Mouse (Mus musculus) lung, adult 18-20 months (tissue): ENCODE measurements at regions not wholly inside any gene's neighbourhood (a gene's known extent, or its start where the extent isn't known, plus 50 kb on each side); places are given as distances from the start of the nearest gene placed in this dataset.

Experiments used
- DNase-seq, 2 experiments: peaks; one replicate each; pipeline ENCODE4 v3.0.0; 2022; ENCODE audit warnings: mixed read lengths in 2 of 2

DNA sequence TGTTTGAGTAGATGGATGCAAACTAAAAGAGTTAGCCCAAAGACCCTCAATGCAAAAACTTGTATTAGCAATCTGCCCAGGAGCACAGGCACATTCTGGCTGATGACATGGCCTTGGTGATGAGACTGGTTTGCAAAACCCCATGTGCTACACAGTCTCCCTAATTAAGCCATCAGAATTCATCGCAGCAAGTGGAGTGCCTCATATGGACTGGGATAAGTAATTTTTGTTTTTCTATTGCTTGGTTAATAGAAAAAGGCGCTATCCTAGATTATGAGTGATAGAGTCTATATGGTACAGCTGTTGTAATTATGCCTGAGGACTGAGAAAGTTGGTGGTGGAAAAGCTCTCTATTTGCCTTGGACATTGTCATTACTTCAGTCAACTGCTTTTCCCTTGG is 155.2 kb upstream of the Robo1 start:
- DNase-seq, result no peak

DNA sequence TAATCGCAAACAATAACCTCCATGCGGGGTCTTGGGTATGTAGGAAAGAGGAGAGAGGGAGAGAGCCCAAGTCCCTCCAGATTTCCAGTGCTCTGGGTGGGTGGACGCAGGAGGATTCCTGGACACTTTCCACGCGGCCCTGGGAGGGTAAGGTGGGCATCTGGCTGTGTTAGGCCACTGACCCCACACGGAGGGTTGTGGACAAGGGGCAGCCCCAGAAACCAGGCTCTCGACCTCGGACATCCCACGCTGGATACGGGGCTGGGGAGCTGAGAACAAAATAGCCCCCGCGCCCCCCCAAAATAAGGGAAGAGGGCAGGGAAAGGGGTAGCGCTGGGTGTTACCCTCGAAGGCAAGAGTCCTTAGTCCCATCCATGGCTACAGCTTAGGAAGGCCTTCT is 150.2 kb upstream of the Robo1 start:
- DNase-seq, result no peak

GRCm38 (mm10) chr16:72159411-72159810 is 148.7 kb upstream of the Robo1 start:
- DNase-seq, result no peak

DNA sequence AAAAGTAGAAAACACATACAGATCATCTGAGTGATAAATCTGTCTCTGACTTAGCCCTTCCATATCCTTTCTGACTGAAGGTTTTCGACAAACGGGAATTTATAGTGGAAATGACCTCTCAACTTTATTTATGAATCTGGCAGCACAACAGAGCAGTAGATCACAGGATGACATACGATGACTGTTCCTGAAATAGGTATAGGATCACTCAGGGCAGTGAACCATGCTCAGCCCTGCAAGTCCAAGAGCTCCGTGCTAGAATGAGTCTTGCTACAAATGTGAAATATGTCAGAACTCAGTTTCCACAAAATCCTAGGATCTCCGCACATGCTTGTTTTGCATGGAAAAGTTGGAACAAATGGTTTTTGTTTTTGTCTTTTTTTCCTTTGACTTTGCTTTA is 132.4 kb upstream of the Robo1 start:
- no peak for DNase-seq

- no peak for DNase-seq
Measured at GRCm38 (mm10) chr16:72194320-72194719, 113.8 kb upstream of the Robo1 start.

- peak in 1 of 2 experiments; percentile 5 for DNase-seq
Measured at GRCm38 (mm10) chr16:72215360-72216013, 92.6 kb upstream of the Robo1 start.

DNA sequence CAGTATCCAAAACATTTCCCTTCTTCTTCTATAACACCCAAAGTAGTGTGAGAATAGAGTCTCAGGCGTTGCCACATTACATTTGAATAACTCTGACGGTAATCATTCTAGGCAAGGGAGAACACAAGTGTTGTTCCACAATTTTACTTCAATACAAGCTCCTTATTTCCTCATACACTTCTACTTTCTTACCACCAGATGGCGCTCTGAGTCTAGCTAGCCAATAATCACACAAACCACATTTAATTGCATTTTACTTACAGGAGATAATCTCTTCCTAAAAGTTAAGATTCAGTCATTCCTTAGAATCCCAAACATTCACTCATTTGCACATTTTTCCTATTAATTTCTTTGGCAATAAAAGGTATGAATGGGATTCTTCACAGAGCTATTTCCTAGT is 90.1 kb upstream of the Robo1 start:
- no peak for DNase-seq

- no peak for DNase-seq
Measured at GRCm38 (mm10) chr16:72221912-72222502, 86.1 kb upstream of the Robo1 start.

- no peak for DNase-seq
Measured at GRCm38 (mm10) chr16:72223860-72224259, 84.2 kb upstream of the Robo1 start.

DNA sequence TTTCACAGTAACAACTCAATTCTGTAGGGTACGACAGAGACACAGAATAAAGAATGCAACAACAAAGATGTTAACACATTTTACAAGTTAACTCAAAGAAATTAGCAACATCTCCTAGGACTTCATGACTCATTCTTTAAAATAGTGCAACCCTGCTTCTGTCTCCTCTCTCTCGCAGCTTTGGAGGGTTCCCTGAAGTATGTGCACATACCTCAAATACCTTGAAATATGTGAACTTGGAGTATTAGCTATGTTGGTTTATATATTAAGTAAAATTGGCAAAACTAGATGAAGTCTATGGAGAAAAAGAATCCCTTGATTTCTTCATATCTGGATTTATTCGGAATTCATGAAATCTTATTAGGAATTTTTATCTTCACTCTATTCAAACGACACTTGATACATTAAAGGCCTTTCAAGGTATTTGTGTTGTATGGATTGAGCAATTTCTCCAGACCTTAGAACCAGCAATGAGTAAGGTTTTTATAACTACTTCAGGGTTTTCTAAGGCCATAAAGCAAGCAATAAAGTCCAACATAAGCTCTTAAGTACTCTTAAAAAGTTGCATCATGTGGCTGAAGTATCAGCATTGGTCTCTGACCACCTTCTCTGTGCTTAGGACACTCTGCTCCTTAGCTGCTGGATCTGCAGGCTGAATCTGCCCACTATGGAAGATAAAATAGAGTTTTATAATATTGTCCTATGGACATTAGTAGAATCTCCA is 82.8 kb upstream of the Robo1 start:
- DNase-seq, result no peak

DNA sequence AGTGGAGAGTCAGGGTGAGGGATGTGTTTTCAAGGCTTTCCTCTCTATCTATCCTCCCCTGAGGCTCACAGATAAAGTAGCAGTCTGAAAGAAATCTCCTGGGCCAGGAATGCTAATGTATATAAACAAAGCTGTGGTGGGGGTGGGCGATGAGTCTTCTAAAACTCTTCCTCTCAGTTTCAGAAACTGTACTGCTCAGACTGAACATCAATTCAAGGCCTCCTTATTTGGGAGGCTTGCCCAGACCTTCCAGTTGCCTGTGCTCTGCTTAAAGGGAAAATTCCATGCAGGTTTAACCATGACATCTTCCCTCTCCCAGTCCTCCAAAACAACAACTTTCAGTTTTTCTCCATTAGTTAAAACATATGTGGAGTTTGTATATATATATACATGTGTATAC is 73.7 kb upstream of the Robo1 start:
- no peak for DNase-seq

DNA sequence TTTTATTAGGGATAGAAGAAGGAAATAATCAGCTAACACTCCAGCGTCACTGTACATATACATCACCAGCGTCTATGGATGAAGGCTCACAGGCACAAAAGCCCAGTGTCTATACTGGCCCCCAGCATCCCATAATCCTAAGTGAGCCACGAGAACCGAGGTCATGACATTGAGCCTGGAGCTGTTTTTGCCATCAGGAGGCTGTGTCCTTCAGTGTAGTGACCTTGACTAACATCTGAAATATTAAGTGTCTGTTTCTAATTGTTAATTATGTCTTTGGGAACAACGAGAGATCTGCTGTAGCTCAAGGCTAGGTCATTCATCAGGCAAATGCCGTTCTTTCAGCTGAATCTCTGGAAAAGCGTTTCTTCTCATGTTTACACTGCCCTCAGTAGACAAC is 68.5 kb upstream of the Robo1 start:
- no peak for DNase-seq

- DNase-seq, result no peak
Measured at GRCm38 (mm10) chr16:72256388-72256787, 51.7 kb upstream of the Robo1 start.
